ENCODE assay signal across 9 mouse cellular contexts in the genomic region with DNA sequence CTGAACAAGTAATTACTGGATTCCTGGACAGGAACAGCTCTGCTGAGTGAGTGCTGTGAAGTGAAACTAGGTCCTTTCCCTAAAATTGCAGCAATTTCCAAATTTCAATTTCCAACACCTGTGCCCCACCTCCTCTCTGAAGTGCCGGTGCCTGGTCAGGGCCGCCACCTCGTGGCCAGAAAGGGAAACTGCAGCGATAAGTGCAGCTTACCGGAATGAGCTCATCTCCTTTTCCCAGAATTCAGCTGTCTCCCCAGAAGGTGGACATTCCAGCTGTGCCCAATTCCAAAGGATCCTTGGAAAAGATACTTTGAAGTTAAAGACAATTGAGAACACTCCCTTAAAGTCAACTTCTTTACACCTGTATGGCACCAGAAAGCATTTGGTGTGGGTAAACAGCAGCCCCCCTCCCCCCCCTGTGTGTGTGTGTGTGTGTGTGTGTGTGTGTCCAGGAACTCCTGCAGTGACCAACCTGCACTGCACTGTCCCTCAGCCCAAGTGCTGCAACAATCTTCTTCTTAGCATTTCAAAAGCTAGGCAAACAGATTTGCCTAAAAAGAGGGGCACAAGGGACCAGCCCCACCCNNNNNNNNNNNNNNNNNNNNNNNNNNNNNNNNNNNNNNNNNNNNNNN. TPM values are rescaled to one million over a fixed set of nuclear protein-coding genes. Genes with fewer than 3 reads are reported as not detected.
DNase-seq lines count a peak whose midpoint lies in the region; ATAC-seq and TF ChIP-seq lines count a peak whose summit lies in the region.
"Had no signal": no experiment of that assay in that cellular context is flagged by ENCODE, and none has a peak within 500 bp of the region (broad histone marks: within the 10 kb centered on the region; RNA-seq: fewer than 3 reads in every experiment).

No protein-coding gene starts in this region.

- no peak overlapping the region for H3K4me3 ChIP-seq in ES-Bruce4 (ENCODE audit: low read depth, low read length)
- no peak overlapping the region for H3K4me3 ChIP-seq in bone marrow macrophage, adult 2 months (ENCODE audit: insufficient read depth, low read length)
- H3K4me3 ChIP-seq in layer of hippocampus, adult 2 months: no peak overlapping the region
- no peak overlapping the region for H3K4me3 ChIP-seq in lung, embryonic 14.5 days (ENCODE audit: low read depth, low read length)
- H3K4me3 ChIP-seq: heart, embryonic 13.5 days had no signal

- peak; percentile 21 for DNase-seq in heart, postnatal 25 days (ENCODE audit: low spot score)
- DNase-seq in layer of hippocampus, adult 2 months (ENCODE audit: low spot score in 2 of 2): peak; percentile 76 to 81
- peak; percentile 76 for DNase-seq in lung, embryonic 14.5 days
- peak; percentile 74 for DNase-seq in retina, embryonic 14.5 days (ENCODE audit: low spot score)
- peak; percentile 79 for DNase-seq in thymus, postnatal 4 days

- peak; percentile 98 for TF ChIP-seq CTCF in ES-Bruce4 (IDR thresholded peaks at IDR 0.05; ENCODE audit: low read depth, low read length)
- peak; percentile 98 for TF ChIP-seq CTCF in bone marrow macrophage, adult 2 months (IDR thresholded peaks at IDR 0.05; ENCODE audit: low read depth, low read length)
- TF ChIP-seq CTCF in layer of hippocampus, adult 2 months (conservative IDR thresholded peaks at IDR 0.05): peak; percentile 99
- peak; percentile 95 for TF ChIP-seq CTCF in lung, embryonic 14.5 days (IDR thresholded peaks at IDR 0.05; ENCODE audit: low read depth)

- peak; percentile 79 for ATAC-seq in erythroid progenitor cell, adult 5-6 weeks (replicated peaks; ENCODE audit: low FRiP score, poor library complexity, severe bottlenecking)
- peak; percentile 28 for ATAC-seq in lung, embryonic 14.5 days (ENCODE audit: insufficient read depth)

- H3K4me2 ChIP-seq in lung, embryonic 14.5 days: no peak overlapping the region
- H3K4me2 ChIP-seq: heart, embryonic 13.5 days had no signal

- H3K36me3 ChIP-seq in ES-Bruce4 (ENCODE audit: control insufficient read depth, insufficient read depth, low read length, poor library complexity, severe bottlenecking): no peaks in the 10 kb centered on the region
- no peaks in the 10 kb centered on the region for H3K36me3 ChIP-seq in lung, embryonic 14.5 days (ENCODE audit: insufficient read depth)
- H3K36me3 ChIP-seq: heart, embryonic 13.5 days had no signal

- TF ChIP-seq POLR2A in ES-Bruce4 (IDR thresholded peaks at IDR 0.05; ENCODE audit: insufficient read depth, low read length): no peak
- no peak for TF ChIP-seq POLR2A in bone marrow macrophage, adult 2 months (IDR thresholded peaks at IDR 0.05; ENCODE audit: borderline replicate concordance, low read depth, low read length)

- under 1% methylated on average over 5 of the region's 5 CpGs for WGBS in lung, embryonic 14.5 days

- H3K27ac ChIP-seq in ES-Bruce4 (ENCODE audit: insufficient read depth, low read length): no peak overlapping the region
- H3K27ac ChIP-seq in bone marrow macrophage, adult 2 months (ENCODE audit: insufficient read depth, low read depth, low read length): no peak overlapping the region
- H3K27ac ChIP-seq in layer of hippocampus, adult 2 months: no peak overlapping the region
- H3K27ac ChIP-seq in lung, embryonic 14.5 days (ENCODE audit: low read depth): no peak overlapping the region
- H3K27ac ChIP-seq: heart, embryonic 13.5 days had no signal

- intact Hi-C loops in heart, postnatal 25 days (cut with DNase I): loop anchor here (1.0 kb wide), 1 partner anchor 59 kb away; no protein-coding TSS in a partner anchor

- H3K4me1 ChIP-seq in ES-Bruce4 (ENCODE audit: control insufficient read depth, insufficient read depth, low read length): no peaks in the 10 kb centered on the region
- no peaks in the 10 kb centered on the region for H3K4me1 ChIP-seq in bone marrow macrophage, adult 2 months (ENCODE audit: control insufficient read depth, insufficient read depth, low read length)
- no peaks in the 10 kb centered on the region for H3K4me1 ChIP-seq in lung, embryonic 14.5 days (ENCODE audit: insufficient read depth)
- H3K4me1 ChIP-seq: heart, embryonic 13.5 days had no signal

- TF ChIP-seq EP300 in ES-Bruce4 (IDR thresholded peaks at IDR 0.05; ENCODE audit: insufficient read depth, low read depth, low read length): 0 out of 2 replicates have a peak, but pooled peaks have one; percentile 30

- H3K27me3 ChIP-seq in ES-Bruce4 (ENCODE audit: control insufficient read depth, insufficient read depth, low read length, poor library complexity, severe bottlenecking): no peaks in the 10 kb centered on the region
- H3K27me3 ChIP-seq in lung, embryonic 14.5 days (ENCODE audit: insufficient read depth, low read length): no peaks in the 10 kb centered on the region

- H3K9ac ChIP-seq in ES-Bruce4 (ENCODE audit: low read depth, poor library complexity, severe bottlenecking): no peak overlapping the region
- no peak overlapping the region for H3K9ac ChIP-seq in lung, embryonic 14.5 days
- H3K9ac ChIP-seq: heart, embryonic 13.5 days had no signal

- H3K9me3 ChIP-seq in ES-Bruce4 (replicated peaks; ENCODE audit: control insufficient read depth, insufficient read depth, low read length, poor library complexity, severe bottlenecking): no peaks in the 10 kb centered on the region
- no peaks in the 10 kb centered on the region for H3K9me3 ChIP-seq in lung, embryonic 14.5 days (ENCODE audit: low read depth, low read length)
- H3K9me3 ChIP-seq: heart, embryonic 13.5 days had no signal

RNA-seq across cellular contexts. Expression of a gene that starts 13.2 kb away (rescaled TPM):
- 36.7 and 37.8 TPM in 2 replicates for polyA plus RNA-seq in ES-Bruce4 (2011; ENCODE audit: insufficient read depth, insufficient read length, low read depth, missing spikeins)
- polyA plus RNA-seq in bone marrow macrophage, adult 2 months (2012; ENCODE audit: insufficient read depth, insufficient read length, missing spikeins): 305 and 317 TPM in 2 replicates
- total RNA-seq in erythroid progenitor cell, adult 5-6 weeks (2015; ENCODE audit: low replicate concordance): 0.72 and 16.8 TPM in 2 replicates
- 5.1 and 8.6 TPM in 2 replicates for total RNA-seq in erythroid progenitor cell, adult 5-6 weeks (2017; ENCODE audit: low replicate concordance)
- total RNA-seq in heart, postnatal 25 days (2021): 10 to 100 TPM; 30.1 to 31.5 TPM
- 1 to 10 TPM; 4.6 to 4.8 TPM for total RNA-seq in layer of hippocampus, adult 2 months (2021)
- 90.4 and 100 TPM in 2 replicates for polyA plus RNA-seq in lung, embryonic 14.5 days (2014; fragmentation: Nextera tagmentation; extraction: Ambion mirVana)

RNA-seq across cellular contexts. Expression of a gene that starts 42.7 kb away (rescaled TPM):
- 31.1 and 38.2 TPM in 2 replicates for polyA plus RNA-seq in ES-Bruce4 (2011; ENCODE audit: insufficient read depth, insufficient read length, low read depth, missing spikeins)
- 16.6 and 24.0 TPM in 2 replicates for polyA plus RNA-seq in bone marrow macrophage, adult 2 months (2012; ENCODE audit: insufficient read depth, insufficient read length, missing spikeins)
- total RNA-seq in erythroid progenitor cell, adult 5-6 weeks (2015; ENCODE audit: low replicate concordance): 18.4 and 39.4 TPM in 2 replicates
- total RNA-seq in erythroid progenitor cell, adult 5-6 weeks (2017; ENCODE audit: low replicate concordance): 10.5 and 15.8 TPM in 2 replicates
- 10 to 100 TPM; 75.4 to 89.1 TPM for total RNA-seq in heart, postnatal 25 days (2021)
- 100 to 1,000 TPM; 445 to 462 TPM for total RNA-seq in layer of hippocampus, adult 2 months (2021)
- polyA plus RNA-seq in lung, embryonic 14.5 days (2014; fragmentation: Nextera tagmentation; extraction: Ambion mirVana): 18.3 and 20.7 TPM in 2 replicates

Comparison
In these comparisons a context has a peak if more than half of its experiments do, and no peak if none do; other contexts are left out.
1. DNase-seq: peak in every context shown above with its lines; median percentile 79 in thymus, postnatal 4 days; 78 in layer of hippocampus, adult 2 months; 76 in lung, embryonic 14.5 days; 74 in retina, embryonic 14.5 days; 21 in heart, postnatal 25 days.
2. RNA of a gene that starts 42.7 kb away (total RNA-seq): 445 to 462 TPM in layer of hippocampus, adult 2 months; 75.4 to 89.1 TPM in heart, postnatal 25 days and 10.5 to 39.4 TPM in erythroid progenitor cell, adult 5-6 weeks; every median in the first group is over 4 times any median in the second.
3. Peak in every context shown above with its lines, with median percentiles within 50 percentile points of each other: CTCF ChIP-seq.